Mouse (Mus musculus) right cerebral cortex, adult 2 months (tissue): Measurements from ENCODE around the gene Olfr235.
"Not testable (repeated sequence)": the region's sequence is repeated elsewhere in the genome, so short reads cannot be mapped to it uniquely, and the experiment has no call there.

Source experiments
- DNase-seq, 2 experiments: peaks; one replicate each; pipeline ENCODE4 v3.0.0; 2021 to 2022; ENCODE audit warnings: low spot score in 2 of 2

Gene Olfr235

GRCm38 (mm10) chr19:12260732-12261131, at the start of gene Olfr235:
TSS of gene Olfr235 (plus strand) at chr19:12261032.
- no peak for DNase-seq

- DNase-seq = not testable (repeated sequence)
Observed at GRCm38 (mm10) chr19:12232496-12232895, 28.3 kb upstream of the Olfr235 start, which contains the start of gene Olfr1432. TSS of gene Olfr1432 (minus strand) at chr19:12232596.

GRCm38 (mm10) chr19:12241559-12241958, 19.3 kb upstream of the Olfr235 start, which contains the start of gene Olfr262:
TSS of gene Olfr262 (minus strand) at chr19:12241659.
- no peak for DNase-seq

GRCm38 (mm10) chr19:12279554-12279953, 18.7 kb downstream of the Olfr235 start, which contains the start of gene Olfr1434:
TSS of gene Olfr1434 (plus strand) at chr19:12279854.
- no peak for DNase-seq

GRCm38 (mm10) chr19:12292979-12293378, 32.1 kb downstream of the Olfr235 start:
- peak in 1 of 2 experiments; percentile 2 for DNase-seq

- DNase-seq = not testable (repeated sequence)
Observed at GRCm38 (mm10) chr19:12299030-12299429, 38.2 kb downstream of the Olfr235 start, which contains the start of gene Olfr1436. TSS of gene Olfr1436 (minus strand) at chr19:12299130.
